Mouse (Mus musculus) heart, postnatal 4 days (tissue): ENCODE results near the gene Thap2. TPM values are rescaled to one million over a fixed set of nuclear protein-coding genes. Genes with fewer than 3 reads are reported as not detected.
A peak's percentile ranks its signal among the peaks of the same experiment; 100 is the strongest.

Experiments used
- DNase-seq: peaks from one replicate; pipeline ENCODE4 v3.0.0; 2021
- total RNA-seq, 2 experiments: library from RNA; stranded (reverse); gene quantifications; 2 replicates each; pipeline ENCODE4 v1.2.3; 2021

Gene Thap2
- total RNA-seq, 2 experiments from 2014 or later: 4.5 to 6.7 TPM

- DNase-seq: no peak
These were observed 29.7 kb downstream of the Thap2 start for GRCm38 (mm10) chr10:115354553-115354952.

- no peak for DNase-seq
These were observed 33.3 kb downstream of the Thap2 start for GRCm38 (mm10) chr10:115350810-115351397.

GRCm38 (mm10) chr10:115349509-115349908 lies 34.7 kb downstream of the Thap2 start:
- DNase-seq: no peak

- DNase-seq: no peak
These were observed 35.2 kb downstream of the Thap2 start for GRCm38 (mm10) chr10:115349029-115349428.

- DNase-seq: no peak
These were observed 36.1 kb downstream of the Thap2 start for GRCm38 (mm10) chr10:115348131-115348530.

GRCm38 (mm10) chr10:115346444-115346843 lies 37.8 kb downstream of the Thap2 start:
- DNase-seq: no peak

- DNase-seq: no peak
These were observed 41.3 kb downstream of the Thap2 start for GRCm38 (mm10) chr10:115342771-115343425.

- DNase-seq: no peak
These were observed 44.4 kb downstream of the Thap2 start for GRCm38 (mm10) chr10:115339820-115340328.

- DNase-seq: no peak
These were observed 47.3 kb downstream of the Thap2 start for GRCm38 (mm10) chr10:115336901-115337300.

- DNase-seq: no peak
These were observed 50.7 kb downstream of the Thap2 start for GRCm38 (mm10) chr10:115333528-115333927.

GRCm38 (mm10) chr10:115332997-115333396 lies 51.2 kb downstream of the Thap2 start:
- DNase-seq: no peak

GRCm38 (mm10) chr10:115332420-115332952 lies 51.8 kb downstream of the Thap2 start:
- DNase-seq: no peak

- DNase-seq: no peak
These were observed 55.2 kb downstream of the Thap2 start for GRCm38 (mm10) chr10:115329010-115329530.

- DNase-seq: no peak
These were observed 55.7 kb downstream of the Thap2 start for GRCm38 (mm10) chr10:115328514-115328913.

- peak; percentile 77 for DNase-seq
These were observed 60.9 kb downstream of the Thap2 start for GRCm38 (mm10) chr10:115323295-115323694.

- no peak for DNase-seq
These were observed 62.8 kb downstream of the Thap2 start for GRCm38 (mm10) chr10:115321317-115322035.

Other genes starting within 250 kb of the Thap2 start
- not detected for gene Tph2, start 199.4 kb downstream of the Thap2 start, total RNA-seq
- gene Tbc1d15, start 133.0 kb downstream of the Thap2 start, total RNA-seq: 10 to 100 TPM; 42.6 to 44.5 TPM
- gene Rab21, start 68.8 kb downstream of the Thap2 start, total RNA-seq: 10 to 100 TPM; 57.3 to 58.2 TPM
- 10 to 100 TPM; 17.5 to 17.6 TPM for gene Tmem19, start 21.9 kb downstream of the Thap2 start, total RNA-seq
- gene Zfc3h1, start 516 bp upstream of the Thap2 start, total RNA-seq: 10 to 100 TPM; 23.1 to 23.5 TPM
- gene A930009A15Rik, start 185.5 kb upstream of the Thap2 start, total RNA-seq: not detected
- gene Lgr5, start 203.3 kb upstream of the Thap2 start, total RNA-seq: under 1 TPM; 0.09 to 0.26 TPM